Mouse (Mus musculus) heart, adult 2 months (tissue): Measurements from ENCODE around the gene Dcaf11.

Experiments
- CTCF ChIP-seq: fragments of 200-600 bp; IDR thresholded peaks from 2 replicates; pipeline ENCODE4 v1.8.1; 2022; ENCODE audit warnings: antibody characterized with exemption, mild to moderate bottlenecking, moderate library complexity
- EP300 ChIP-seq: fragments of 200-500 bp; IDR thresholded peaks from 2 replicates; pipeline ENCODE4 v1.6.1; 2011; ENCODE audit warnings: low read depth, low read length, control low read depth; ENCODE audit not compliant: insufficient read depth
- POLR2A ChIP-seq: fragments of 200-500 bp; IDR thresholded peaks from 2 replicates; pipeline ENCODE4 v1.6.1; 2011; ENCODE audit warnings: mild to moderate bottlenecking, low read depth, low read length, control low read depth; ENCODE audit not compliant: insufficient read depth

DNA sequence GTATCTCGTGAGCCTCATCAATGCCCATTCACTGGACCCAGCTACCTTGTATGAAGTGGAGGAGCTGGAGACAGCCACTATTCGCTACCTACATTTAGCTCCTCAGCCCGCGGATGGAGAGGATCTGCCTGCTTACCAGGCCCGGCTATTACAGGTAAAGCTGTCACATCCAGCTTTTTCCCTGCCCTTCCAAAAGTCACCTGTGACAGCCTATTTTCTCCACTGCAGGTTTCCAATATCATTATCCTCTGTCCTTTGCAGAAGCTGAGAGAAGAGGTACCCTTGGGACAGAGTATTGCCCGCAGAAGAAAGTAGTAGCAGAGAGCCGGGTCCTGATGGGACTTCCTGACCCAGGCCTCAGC, 43.4 kb downstream of the Dcaf11 start, which contains the start of gene Irf9:
- TF ChIP-seq CTCF (no peak), POLR2A (no peak), EP300 (no peak)
